Mouse (Mus musculus) lung, postnatal 25 days (tissue): ENCODE measurements around the gene Olfr49.
A peak's percentile ranks its signal among the peaks of the same experiment; 100 is the strongest.

Source experiments
- DNase-seq: peaks from one replicate; pipeline ENCODE4 v3.0.0; 2022; ENCODE audit warnings: low spot score

The Olfr49 gene

DNA sequence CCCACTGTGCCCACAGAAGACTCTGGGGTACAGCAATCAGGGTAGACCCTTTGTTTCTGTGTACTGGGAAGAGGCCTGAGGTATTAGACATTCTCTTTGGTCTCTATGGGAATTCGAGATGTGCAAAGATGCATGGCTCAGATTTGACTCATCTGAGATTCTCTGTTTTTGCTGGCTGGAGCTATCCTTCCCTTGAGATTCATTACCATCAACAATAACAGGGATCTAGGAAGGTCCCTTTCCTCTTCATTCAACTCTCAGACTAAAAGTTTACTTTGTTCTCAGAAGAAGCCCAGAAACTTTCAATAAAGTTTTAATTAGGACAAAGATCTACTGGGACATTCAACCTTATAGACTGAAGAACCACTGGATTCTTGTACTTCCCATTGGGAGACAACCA is at the start of gene Olfr49:
Olfr49 (minus strand) TSS at position 101 of the 400 bp plus-strand sequence.
- no peak for DNase-seq

DNA sequence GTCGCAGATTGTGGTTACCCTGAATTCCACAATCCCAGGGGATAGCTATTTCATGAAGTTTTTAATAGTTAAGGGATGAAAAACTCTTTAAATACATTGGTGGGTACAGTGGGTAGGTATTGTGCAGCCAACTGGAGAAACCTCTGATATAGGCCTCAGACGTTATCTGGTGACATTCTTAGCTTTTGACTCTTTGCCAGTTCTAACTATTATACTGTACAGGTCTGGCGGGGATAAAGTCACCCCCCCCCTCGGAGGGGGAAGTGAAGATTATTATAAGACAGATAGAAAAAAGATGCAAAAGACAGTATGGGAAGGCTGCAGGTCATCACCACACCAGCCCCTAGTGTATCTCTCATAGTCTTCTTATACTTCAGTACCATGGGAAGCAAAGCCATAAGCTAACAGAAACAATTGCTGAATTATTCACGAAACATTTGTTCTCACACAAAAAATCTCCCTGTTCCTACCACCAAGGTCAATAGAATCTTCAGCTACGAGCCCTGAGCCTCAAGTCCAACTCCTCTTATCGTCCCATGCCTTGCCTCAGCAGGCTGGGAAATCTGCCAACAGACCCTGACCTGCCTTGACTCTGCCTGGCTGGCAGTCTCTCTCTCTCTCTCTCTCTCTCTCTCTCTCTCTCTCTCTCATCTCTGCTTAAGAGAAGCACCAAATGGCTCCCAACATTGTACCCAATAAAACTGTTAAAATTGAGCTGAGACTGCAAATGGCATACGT is 48.9 kb upstream of the Olfr49 start:
- DNase-seq, result no peak

DNA sequence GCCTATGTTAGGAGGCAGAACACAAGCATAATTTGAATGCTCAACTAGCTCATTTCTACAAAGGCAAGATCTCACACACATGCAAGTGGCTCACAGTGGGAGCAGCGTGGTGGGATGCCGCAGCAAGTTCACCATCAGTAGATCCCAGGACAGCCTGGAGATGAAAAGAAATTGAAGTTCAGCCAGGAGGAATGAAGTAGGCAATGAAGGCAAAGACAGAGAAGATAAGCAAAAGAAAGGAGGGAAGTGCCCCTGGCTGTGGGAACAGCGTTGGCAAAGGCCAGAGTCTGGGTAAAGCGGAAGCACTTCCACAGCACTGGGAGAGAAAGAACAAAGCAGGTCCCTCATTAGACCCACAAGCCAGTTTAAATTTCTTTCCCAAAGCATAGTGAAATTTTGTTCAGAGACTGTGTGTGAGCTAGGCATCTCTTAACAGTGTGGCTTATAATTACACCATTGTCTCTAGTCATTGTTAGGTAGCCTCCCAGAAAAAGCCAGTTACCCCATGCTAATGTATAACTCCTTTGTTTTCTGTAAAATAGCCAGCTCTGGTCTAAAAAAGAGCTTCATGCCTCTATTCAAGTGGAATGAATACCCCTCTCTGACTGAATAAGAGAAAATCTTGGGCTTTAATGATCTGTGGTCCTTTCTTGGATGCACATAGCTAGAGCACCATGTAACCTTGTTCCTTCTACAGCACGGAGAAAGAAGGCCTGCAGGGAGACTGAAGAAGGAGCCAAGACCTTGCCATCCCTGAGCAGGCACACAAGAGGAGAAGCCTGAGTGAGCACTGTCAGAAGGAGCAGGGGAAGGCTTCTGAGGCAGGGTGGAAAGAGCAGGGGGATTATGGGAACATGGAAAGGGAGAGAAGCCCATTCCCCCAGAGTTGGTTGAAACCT is 47.7 kb upstream of the Olfr49 start:
- DNase-seq, result no peak

GRCm38 (mm10) chr14:54331178-54331577 is 46.4 kb upstream of the Olfr49 start:
- DNase-seq, result no peak

DNA sequence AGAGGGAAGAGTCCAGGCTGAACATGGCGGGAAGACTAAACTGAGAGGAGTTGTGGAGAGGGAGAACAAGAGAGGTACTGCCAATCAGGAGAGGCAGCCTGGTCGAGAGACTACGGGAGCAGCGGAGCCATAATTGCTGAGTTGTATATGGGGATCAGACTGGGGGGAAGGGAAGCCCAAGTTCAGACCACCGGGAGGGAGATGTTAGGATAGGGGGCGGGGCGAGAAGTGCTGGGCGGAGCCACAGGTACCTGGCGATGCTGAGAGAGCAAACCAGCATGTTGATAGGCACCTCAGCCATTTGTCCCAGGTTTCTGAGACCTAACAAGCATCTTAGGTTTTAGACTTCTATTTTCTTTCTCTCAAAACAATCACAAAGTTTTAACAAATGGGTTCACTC is 44.5 kb upstream of the Olfr49 start:
- no peak for DNase-seq

- no peak for DNase-seq
These were observed 43.8 kb upstream of the Olfr49 start for GRCm38 (mm10) chr14:54328548-54328947.

- no peak for DNase-seq
These were observed 39.7 kb upstream of the Olfr49 start for GRCm38 (mm10) chr14:54324486-54324885.

GRCm38 (mm10) chr14:54321556-54322376 is 37.0 kb upstream of the Olfr49 start:
- no peak for DNase-seq

- DNase-seq, result no peak
These were observed 27.0 kb upstream of the Olfr49 start for GRCm38 (mm10) chr14:54311763-54312162.

GRCm38 (mm10) chr14:54300676-54301075 is 15.9 kb upstream of the Olfr49 start:
- no peak for DNase-seq

DNA sequence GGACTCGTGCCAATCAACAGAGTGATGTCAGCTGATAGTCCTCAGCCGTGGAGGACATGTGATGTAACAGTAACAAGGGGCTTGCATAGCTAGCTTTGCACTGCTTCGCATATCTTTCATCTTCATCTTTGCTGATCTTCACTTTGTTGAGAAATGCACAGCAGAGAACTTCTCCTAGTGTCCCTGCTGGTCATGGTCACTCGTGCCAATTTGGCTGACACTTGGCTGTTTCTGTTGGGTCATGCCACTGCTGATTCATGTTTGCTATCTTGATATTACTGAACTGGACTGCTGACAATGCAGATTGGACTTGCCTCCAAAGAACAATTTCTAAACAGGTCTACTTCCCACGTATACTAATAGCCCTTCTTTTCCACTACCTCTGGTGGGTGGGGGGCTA is 15.4 kb upstream of the Olfr49 start:
- peak; percentile 5 for DNase-seq

DNA sequence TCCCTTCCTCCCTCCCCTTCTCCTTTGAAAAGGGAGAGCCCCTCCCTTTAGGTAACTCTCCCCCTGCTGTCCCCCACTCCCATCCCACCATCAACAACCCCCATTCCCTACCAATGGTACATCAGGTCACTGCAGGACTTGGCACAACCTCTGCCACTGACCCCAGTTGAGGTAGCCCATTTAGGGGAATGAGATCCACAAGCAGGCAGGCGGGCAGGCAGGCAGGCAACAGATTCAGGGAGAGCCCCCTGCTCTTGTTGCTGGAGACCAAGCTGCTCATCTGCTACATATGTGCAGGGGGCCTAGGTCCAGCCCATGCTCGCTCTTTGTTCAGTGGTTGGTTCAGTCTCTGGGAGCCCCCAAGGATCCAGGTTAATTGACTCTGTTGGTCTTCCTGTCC is 8.3 kb downstream of the Olfr49 start:
- DNase-seq, result no peak

GRCm38 (mm10) chr14:54272696-54273095 is 12.0 kb downstream of the Olfr49 start:
- DNase-seq, result no peak

GRCm38 (mm10) chr14:54271976-54272606 is 12.6 kb downstream of the Olfr49 start:
- no peak for DNase-seq

DNA sequence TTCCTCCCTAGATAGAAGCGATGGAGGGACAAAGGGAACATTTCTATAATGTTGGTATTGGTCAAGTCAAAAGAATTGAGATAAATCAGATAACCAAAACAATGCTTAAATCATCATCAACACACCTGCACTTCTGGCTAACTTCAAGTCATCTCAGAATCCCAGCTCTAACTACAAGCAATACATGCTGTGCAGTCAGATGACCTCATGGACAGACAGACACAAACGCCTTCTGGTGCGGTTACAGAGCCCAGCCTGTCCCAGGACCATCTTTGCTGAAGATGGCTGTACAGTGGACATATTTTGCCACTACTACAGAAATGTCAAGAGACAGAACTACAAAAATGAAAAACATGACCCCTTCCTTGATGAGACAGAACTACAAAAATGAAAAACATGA is 14.3 kb downstream of the Olfr49 start:
- no peak for DNase-seq

DNA sequence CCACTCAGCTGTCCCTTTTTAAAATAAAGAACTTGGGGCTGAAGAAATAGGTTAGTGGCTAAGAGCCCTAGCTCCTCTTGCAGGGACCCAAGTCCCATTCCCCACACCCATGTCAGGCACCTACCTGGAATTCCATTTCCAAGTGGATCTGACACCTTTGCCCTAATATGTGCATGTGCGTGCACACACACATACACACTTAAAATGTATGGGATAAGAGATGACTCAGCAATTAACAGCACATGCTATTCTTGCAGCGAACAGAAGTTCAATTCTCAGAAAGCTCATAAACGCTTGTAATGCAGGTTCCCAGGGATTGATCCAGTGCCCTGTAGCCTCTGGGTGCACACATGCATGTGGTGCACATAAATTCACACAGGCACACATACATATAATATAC is 15.2 kb downstream of the Olfr49 start:
- DNase-seq, result no peak

DNA sequence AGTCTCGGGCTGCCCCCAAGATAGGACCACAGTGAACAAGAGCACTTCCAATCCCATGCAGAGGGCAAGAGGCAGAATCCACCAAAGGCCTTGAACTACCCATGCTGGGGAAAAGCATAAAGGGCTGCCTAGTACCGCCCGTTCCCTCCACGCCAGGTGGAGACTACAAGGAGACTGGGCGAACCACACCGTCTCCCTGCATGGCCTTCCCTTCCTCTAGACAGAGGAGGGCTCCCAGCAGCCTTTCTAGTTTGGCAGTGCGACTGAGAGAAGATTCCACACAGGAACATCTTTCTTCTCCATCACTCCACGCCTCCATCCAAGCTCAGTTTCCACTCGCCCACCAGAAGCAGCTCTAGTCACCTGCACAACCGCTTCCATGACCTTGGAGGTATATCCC is 16.8 kb downstream of the Olfr49 start:
- DNase-seq, result no peak

GRCm38 (mm10) chr14:54265951-54266350 is 18.8 kb downstream of the Olfr49 start:
- no peak for DNase-seq

DNA sequence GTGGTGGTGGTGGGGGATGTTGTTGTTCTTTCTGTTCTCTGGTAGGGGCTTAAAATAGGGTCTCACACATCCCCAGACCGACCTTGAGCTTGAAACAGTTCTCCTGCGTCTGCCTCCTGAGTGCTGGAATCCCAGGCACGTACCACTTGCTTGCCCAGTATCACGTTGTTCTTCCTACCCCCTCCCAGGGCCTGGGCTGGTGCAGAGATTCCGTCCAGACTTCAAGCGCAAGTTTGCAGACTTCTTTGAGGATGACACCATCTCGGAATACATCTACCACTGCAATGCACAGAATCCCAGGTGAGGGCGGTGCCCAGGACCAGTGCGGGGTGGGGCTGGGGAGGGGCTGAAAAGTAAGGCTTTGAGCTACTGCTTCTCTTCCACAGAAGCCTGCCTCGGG is 19.6 kb downstream of the Olfr49 start:
- no peak for DNase-seq

- DNase-seq, result no peak
These were observed 20.5 kb downstream of the Olfr49 start for GRCm38 (mm10) chr14:54264231-54264630.

DNA sequence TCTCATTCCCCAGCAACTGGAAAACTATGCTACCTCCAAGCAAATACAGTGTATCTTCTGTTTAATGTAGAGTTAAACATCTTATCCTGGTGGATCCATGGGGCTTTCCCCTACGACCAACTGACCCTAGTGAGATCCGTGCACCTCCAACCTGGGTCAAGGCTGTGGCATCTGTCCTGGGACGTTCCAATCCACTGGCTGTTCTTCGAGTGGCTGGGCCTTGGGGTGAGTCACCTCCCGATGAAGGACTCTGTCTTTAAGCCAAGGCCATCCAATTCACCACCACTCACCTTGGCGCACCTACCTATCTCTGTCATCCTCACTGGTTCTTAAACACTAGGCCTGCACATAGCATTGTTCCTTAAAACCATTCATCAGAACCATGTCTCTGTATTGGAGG is 21.6 kb downstream of the Olfr49 start:
- no peak for DNase-seq

- no peak for DNase-seq
These were observed 22.1 kb downstream of the Olfr49 start for GRCm38 (mm10) chr14:54262622-54263021.
